In the genomic region with DNA sequence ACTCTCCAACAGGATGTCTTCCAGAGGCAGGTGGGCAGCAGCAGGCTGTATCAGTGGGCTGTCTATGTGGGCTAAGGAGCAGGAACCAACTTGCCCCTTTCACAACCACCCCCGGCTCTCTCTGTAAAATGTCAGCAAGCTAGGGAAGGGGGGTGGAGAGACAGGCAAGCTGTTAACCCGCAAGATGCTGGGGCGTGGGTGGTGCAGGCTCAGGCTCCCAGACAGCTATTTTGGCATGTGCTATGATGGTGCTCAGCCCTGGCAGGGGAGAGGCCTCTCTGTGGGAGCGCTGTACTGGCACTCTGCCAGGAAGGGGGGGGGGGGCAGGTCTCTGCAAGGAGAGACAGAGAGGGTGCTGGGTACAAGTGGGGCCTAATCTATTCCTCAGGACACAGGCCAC, we compare ENCODE assay signal across 8 mouse cellular contexts. TPM values are rescaled to one million over a fixed set of nuclear protein-coding genes. Genes with fewer than 3 reads are reported as not detected.
DNase-seq lines count a peak whose midpoint lies in the region; ATAC-seq and TF ChIP-seq lines count a peak whose summit lies in the region.

No protein-coding gene starts in this region.

- no peak overlapping the region for H3K4me2 ChIP-seq in neural tube, embryonic 11.5 days (ENCODE audit: low read depth)
- 0 out of 2 replicates have a peak overlapping the region, but pooled peaks have one; percentile 6 for H3K4me2 ChIP-seq in embryonic facial prominence, embryonic 15.5 days (replicated peaks)
- no peak overlapping the region; the same call in 1 of the 2 replicates for H3K4me2 ChIP-seq in intestine, embryonic 16.5 days (ENCODE audit: low read depth, low read length)
- peak overlapping the region; percentile 51 for H3K4me2 ChIP-seq in liver, embryonic 12.5 days

- H3K27me3 ChIP-seq in neural tube, embryonic 11.5 days (ENCODE audit: control insufficient read depth, insufficient read depth, low read length) = no peaks in the 10 kb centered on the region
- H3K27me3 ChIP-seq in embryonic facial prominence, embryonic 15.5 days = no peaks in the 10 kb centered on the region
- no peaks in the 10 kb centered on the region for H3K27me3 ChIP-seq in intestine, embryonic 16.5 days (replicated peaks; ENCODE audit: control insufficient read depth, insufficient read depth, low read length)
- H3K27me3 ChIP-seq in liver, embryonic 12.5 days (replicated peaks) = no peaks in the 10 kb centered on the region

- H3K27ac ChIP-seq in neural tube, embryonic 11.5 days (ENCODE audit: low read depth, low read length) = no peak overlapping the region
- H3K27ac ChIP-seq in embryonic facial prominence, embryonic 15.5 days (replicated peaks) = 0 out of 2 replicates have a peak overlapping the region, but pooled peaks have one; percentile 22
- H3K27ac ChIP-seq in intestine, embryonic 16.5 days (ENCODE audit: low read length) = no peak overlapping the region; the same call in none of the 2 replicates
- peak overlapping the region; percentile 77 for H3K27ac ChIP-seq in liver, embryonic 12.5 days
- peak overlapping the region; percentile 65 for H3K27ac ChIP-seq in olfactory bulb, adult 2 months (ENCODE audit: insufficient read depth, low read depth, low read length)

- peaks cover 15% of the 10 kb centered on the region for H3K4me1 ChIP-seq in neural tube, embryonic 11.5 days (ENCODE audit: control insufficient read depth, insufficient read depth, low read length)
- H3K4me1 ChIP-seq in embryonic facial prominence, embryonic 15.5 days = peaks cover 65% of the 10 kb centered on the region
- peaks cover 81% of the 10 kb centered on the region for H3K4me1 ChIP-seq in intestine, embryonic 16.5 days (ENCODE audit: control insufficient read depth, insufficient read depth, low read length)
- peaks cover 98% of the 10 kb centered on the region for H3K4me1 ChIP-seq in liver, embryonic 12.5 days
- H3K4me1 ChIP-seq in olfactory bulb, adult 2 months (ENCODE audit: control insufficient read depth, insufficient read depth, low read length) = peaks cover 55% of the 10 kb centered on the region

- WGBS in neural tube, embryonic 11.5 days = 68% methylated on average over 4 of the region's 4 CpGs
- WGBS in embryonic facial prominence, embryonic 15.5 days = 18% methylated on average over 4 of the region's 4 CpGs
- WGBS in intestine, embryonic 16.5 days = 23% methylated on average over 4 of the region's 4 CpGs
- 20% methylated on average over 4 of the region's 4 CpGs for WGBS in liver, embryonic 12.5 days (ENCODE audit: insufficient replicate concordance)
- 8% methylated on average over 4 of the region's 4 CpGs for WGBS in olfactory bulb, adult 2 months

- no peak for TF ChIP-seq POLR2A in olfactory bulb, adult 2 months (IDR thresholded peaks at IDR 0.05; ENCODE audit: insufficient read depth, low read depth, low read length)

- H3K4me3 ChIP-seq in neural tube, embryonic 11.5 days (ENCODE audit: low read depth, low read length) = no peak overlapping the region
- H3K4me3 ChIP-seq in embryonic facial prominence, embryonic 15.5 days (replicated peaks) = no peak overlapping the region
- H3K4me3 ChIP-seq in intestine, embryonic 16.5 days (ENCODE audit: low read length) = no peak overlapping the region
- no peak overlapping the region for H3K4me3 ChIP-seq in liver, embryonic 12.5 days
- 0 out of 2 replicates have a peak overlapping the region, but pooled peaks have one; percentile 10 for H3K4me3 ChIP-seq in olfactory bulb, adult 2 months (ENCODE audit: insufficient read depth, low read depth, low read length)

- H3K9me3 ChIP-seq in neural tube, embryonic 11.5 days (ENCODE audit: control insufficient read depth, low read length) = no peaks in the 10 kb centered on the region
- H3K9me3 ChIP-seq in embryonic facial prominence, embryonic 15.5 days (replicated peaks) = no peaks in the 10 kb centered on the region
- H3K9me3 ChIP-seq in intestine, embryonic 16.5 days (ENCODE audit: control insufficient read depth, low read length) = no peaks in the 10 kb centered on the region
- H3K9me3 ChIP-seq in liver, embryonic 12.5 days (replicated peaks) = no peaks in the 10 kb centered on the region

- H3K9ac ChIP-seq in neural tube, embryonic 11.5 days (ENCODE audit: low read length) = no peak overlapping the region
- no peak overlapping the region for H3K9ac ChIP-seq in embryonic facial prominence, embryonic 15.5 days
- 0 out of 2 replicates have a peak overlapping the region, but pooled peaks have one; percentile 0 for H3K9ac ChIP-seq in intestine, embryonic 16.5 days (ENCODE audit: low read depth, low read length)
- H3K9ac ChIP-seq in liver, embryonic 12.5 days = peak overlapping the region; percentile 35

- H3K36me3 ChIP-seq in neural tube, embryonic 11.5 days (ENCODE audit: control insufficient read depth, insufficient read depth, low read length) = no peaks in the 10 kb centered on the region
- 0 out of 2 replicates have a peak, but pooled peaks cover 4% of the 10 kb centered on the region for H3K36me3 ChIP-seq in embryonic facial prominence, embryonic 15.5 days
- no peaks in the 10 kb centered on the region for H3K36me3 ChIP-seq in intestine, embryonic 16.5 days (ENCODE audit: control insufficient read depth, insufficient read depth, low read length)
- peaks cover 22% of the 10 kb centered on the region for H3K36me3 ChIP-seq in liver, embryonic 12.5 days

- TF ChIP-seq CTCF in olfactory bulb, adult 2 months (IDR thresholded peaks at IDR 0.05; ENCODE audit: insufficient read depth, low read depth, low read length) = no peak

- no peak for DNase-seq in neural tube, embryonic 11.5 days (ENCODE audit: low spot score)
- no peak for DNase-seq in neural tube, embryonic 10.5 days (ENCODE audit: extremely low spot score, low spot score)
- no peak for DNase-seq in urinary bladder, postnatal 10 days (ENCODE audit: low spot score)
- DNase-seq in kidney, adult 18-20 months = no peak

- ATAC-seq in neural tube, embryonic 11.5 days (ENCODE audit: insufficient read depth, low FRiP score, low TSS enrichment) = 0 out of 2 replicates have a peak, but pooled peaks have one; percentile 14
- peak; percentile 59 for ATAC-seq in embryonic facial prominence, embryonic 15.5 days (ENCODE audit: insufficient number of reproducible peaks, low FRiP score, low TSS enrichment, low read depth)
- peak; percentile 14; the same call in 1 of the 2 replicates for ATAC-seq in intestine, embryonic 16.5 days
- ATAC-seq in liver, embryonic 12.5 days = peak; percentile 50

RNA-seq across cellular contexts. Expression of a gene that starts 11.6 kb away (rescaled TPM):
- 0.37 and 0.58 TPM in 2 replicates for polyA plus RNA-seq in neural tube, embryonic 11.5 days (2014; fragmentation: Nextera tagmentation; extraction: Ambion mirVana)
- 0.67 and 0.79 TPM in 2 replicates for polyA plus RNA-seq in embryonic facial prominence, embryonic 15.5 days (2015; fragmentation: Nextera tagmentation; extraction: Ambion mirVana)
- 0.28 and 0.55 TPM in 2 replicates for polyA plus RNA-seq in intestine, embryonic 16.5 days (2015; fragmentation: Nextera tagmentation; extraction: Ambion mirVana)
- 2.3 and 2.5 TPM in 2 replicates for polyA plus RNA-seq in liver, embryonic 12.5 days (2016; fragmentation: Nextera tagmentation; extraction: Ambion mirVana)
- not detected in 2 replicates for polyA plus RNA-seq in olfactory bulb, adult 2 months (2012; ENCODE audit: insufficient read depth, insufficient read length, low replicate concordance, missing spikeins)

RNA-seq across cellular contexts. Expression of a gene that starts 18.6 kb away (rescaled TPM):
- polyA plus RNA-seq in neural tube, embryonic 11.5 days (2014; fragmentation: Nextera tagmentation; extraction: Ambion mirVana) = 34.6 and 37.7 TPM in 2 replicates
- polyA plus RNA-seq in embryonic facial prominence, embryonic 15.5 days (2015; fragmentation: Nextera tagmentation; extraction: Ambion mirVana) = 36.3 and 39.9 TPM in 2 replicates
- polyA plus RNA-seq in intestine, embryonic 16.5 days (2015; fragmentation: Nextera tagmentation; extraction: Ambion mirVana) = 46.4 and 66.7 TPM in 2 replicates
- polyA plus RNA-seq in liver, embryonic 12.5 days (2016; fragmentation: Nextera tagmentation; extraction: Ambion mirVana) = 46.9 and 48.8 TPM in 2 replicates
- polyA plus RNA-seq in olfactory bulb, adult 2 months (2012; ENCODE audit: insufficient read depth, insufficient read length, low replicate concordance, missing spikeins) = 328 TPM in 1 of 2 replicates, not detected in the other

RNA-seq across cellular contexts. Expression of a gene that starts 25.0 kb away (rescaled TPM):
- 1,127 and 1,214 TPM in 2 replicates for polyA plus RNA-seq in neural tube, embryonic 11.5 days (2014; fragmentation: Nextera tagmentation; extraction: Ambion mirVana)
- polyA plus RNA-seq in embryonic facial prominence, embryonic 15.5 days (2015; fragmentation: Nextera tagmentation; extraction: Ambion mirVana) = 879 and 898 TPM in 2 replicates
- 370 and 437 TPM in 2 replicates for polyA plus RNA-seq in intestine, embryonic 16.5 days (2015; fragmentation: Nextera tagmentation; extraction: Ambion mirVana)
- polyA plus RNA-seq in liver, embryonic 12.5 days (2016; fragmentation: Nextera tagmentation; extraction: Ambion mirVana) = 137 and 140 TPM in 2 replicates
- polyA plus RNA-seq in olfactory bulb, adult 2 months (2012; ENCODE audit: insufficient read depth, insufficient read length, low replicate concordance, missing spikeins) = not detected in 2 replicates

RNA-seq across cellular contexts. Expression of a gene that starts 30.0 kb away (rescaled TPM):
- 0.45 and 0.53 TPM in 2 replicates for polyA plus RNA-seq in neural tube, embryonic 11.5 days (2014; fragmentation: Nextera tagmentation; extraction: Ambion mirVana)
- 0.25 and 0.49 TPM in 2 replicates for polyA plus RNA-seq in embryonic facial prominence, embryonic 15.5 days (2015; fragmentation: Nextera tagmentation; extraction: Ambion mirVana)
- polyA plus RNA-seq in intestine, embryonic 16.5 days (2015; fragmentation: Nextera tagmentation; extraction: Ambion mirVana) = 0.23 and 0.33 TPM in 2 replicates
- 0.17 TPM in 1 of 2 replicates, not detected in the other for polyA plus RNA-seq in liver, embryonic 12.5 days (2016; fragmentation: Nextera tagmentation; extraction: Ambion mirVana)
- polyA plus RNA-seq in olfactory bulb, adult 2 months (2012; ENCODE audit: insufficient read depth, insufficient read length, low replicate concordance, missing spikeins) = not detected in 2 replicates

Comparison
In these comparisons a context has a peak if more than half of its experiments do, and no peak if none do; other contexts are left out.
1. H3K27ac ChIP-seq: peak in embryonic facial prominence, embryonic 15.5 days (single experiment), liver, embryonic 12.5 days (single experiment) and olfactory bulb, adult 2 months (single experiment); none in neural tube, embryonic 11.5 days (single experiment) and intestine, embryonic 16.5 days (single experiment).
2. H3K4me2 ChIP-seq: peak in embryonic facial prominence, embryonic 15.5 days (single experiment) and liver, embryonic 12.5 days (single experiment); none in neural tube, embryonic 11.5 days (single experiment) and intestine, embryonic 16.5 days (single experiment).
3. H3K9ac ChIP-seq: peak in intestine, embryonic 16.5 days (single experiment) and liver, embryonic 12.5 days (single experiment); none in neural tube, embryonic 11.5 days (single experiment) and embryonic facial prominence, embryonic 15.5 days (single experiment).
4. RNA of a gene that starts 25.0 kb away (polyA plus RNA-seq): 1,127 to 1,214 TPM in neural tube, embryonic 11.5 days, 879 to 898 TPM in embryonic facial prominence, embryonic 15.5 days, 370 to 437 TPM in intestine, embryonic 16.5 days and 137 to 140 TPM in liver, embryonic 12.5 days; not detected in olfactory bulb, adult 2 months; every median in the first group is over 100 times any median in the second.
5. Peak in every context shown above with its lines, with median percentiles within 50 percentile points of each other: ATAC-seq.